Mouse (Mus musculus): ENCODE results near the gene Kremen1. TPM values are rescaled to one million over a fixed set of nuclear protein-coding genes. Genes with fewer than 3 reads are reported as not detected.

The Kremen1 gene
- polyA plus RNA-seq, 1 experiment = 33.2 TPM

GRCm38 (mm10) chr11:5199879-5200278 is 61.5 kb downstream of the Kremen1 start:
- Histone ChIP-seq H3K4me1 (ENCODE audit: control insufficient read depth, insufficient read depth, low read length) (no peaks in the 10 kb centered on the region), H3K4me3 (replicated peaks; ENCODE audit: extremely low read depth, low read depth, low read length) (no peak overlapping the region)
- no peak for DNase-seq
- 83% methylated on average over 2 of the region's 2 CpGs for WGBS
- TF ChIP-seq POLR2A (IDR thresholded peaks at IDR 0.05; ENCODE audit: borderline replicate concordance, extremely low read depth, low read depth, low read length) = no peak
- TF ChIP-seq CTCF (IDR thresholded peaks at IDR 0.05; ENCODE audit: insufficient read depth, low read length) = no peak

- no peak for DNase-seq
- no peak overlapping the region for H3K4me3 ChIP-seq (replicated peaks; ENCODE audit: extremely low read depth, low read depth, low read length)
- no peaks in the 10 kb centered on the region for H3K4me1 ChIP-seq (ENCODE audit: control insufficient read depth, insufficient read depth, low read length)
- TF ChIP-seq POLR2A (IDR thresholded peaks at IDR 0.05; ENCODE audit: borderline replicate concordance, extremely low read depth, low read depth, low read length) (no peak), CTCF (IDR thresholded peaks at IDR 0.05; ENCODE audit: insufficient read depth, low read length) (no peak)
- WGBS = 86% methylated on average over 5 of the region's 5 CpGs
Measured at GRCm38 (mm10) chr11:5197068-5197467, 64.3 kb downstream of the Kremen1 start.

GRCm38 (mm10) chr11:5196583-5196982 is 64.8 kb downstream of the Kremen1 start:
- no peak for TF ChIP-seq CTCF (IDR thresholded peaks at IDR 0.05; ENCODE audit: insufficient read depth, low read length)
- Histone ChIP-seq H3K4me1 (ENCODE audit: control insufficient read depth, insufficient read depth, low read length) (no peaks in the 10 kb centered on the region), H3K4me3 (replicated peaks; ENCODE audit: extremely low read depth, low read depth, low read length) (no peak overlapping the region)
- 79% methylated on average over 7 of the region's 7 CpGs for WGBS
- no peak for DNase-seq

- no peak for DNase-seq
- 19% methylated on average over 1 of the region's 1 CpGs for WGBS
- no peaks in the 10 kb centered on the region for H3K4me1 ChIP-seq (ENCODE audit: control insufficient read depth, insufficient read depth, low read length)
Measured at GRCm38 (mm10) chr11:5193576-5193881, 67.8 kb downstream of the Kremen1 start.

GRCm38 (mm10) chr11:5192840-5193575 is 68.3 kb downstream of the Kremen1 start:
- no peaks in the 10 kb centered on the region for H3K4me1 ChIP-seq (ENCODE audit: control insufficient read depth, insufficient read depth, low read length)
- 80% methylated on average over 8 of the region's 8 CpGs for WGBS
- H3K4me3 ChIP-seq (replicated peaks; ENCODE audit: extremely low read depth, low read depth, low read length) = no peak overlapping the region
- no peak for DNase-seq
- TF ChIP-seq POLR2A (IDR thresholded peaks at IDR 0.05; ENCODE audit: borderline replicate concordance, extremely low read depth, low read depth, low read length) (no peak), CTCF (IDR thresholded peaks at IDR 0.05; ENCODE audit: insufficient read depth, low read length) (no peak)

More at GRCm38 (mm10) chr11:5193576-5193881, 67.8 kb downstream of the Kremen1 start:
- H3K4me3 ChIP-seq (replicated peaks; ENCODE audit: extremely low read depth, low read depth, low read length) = no peak overlapping the region
- TF ChIP-seq CTCF (IDR thresholded peaks at IDR 0.05; ENCODE audit: insufficient read depth, low read length) (no peak), POLR2A (IDR thresholded peaks at IDR 0.05; ENCODE audit: borderline replicate concordance, extremely low read depth, low read depth, low read length) (no peak)

- TF ChIP-seq POLR2A (IDR thresholded peaks at IDR 0.05; ENCODE audit: borderline replicate concordance, extremely low read depth, low read depth, low read length) (no peak), CTCF (IDR thresholded peaks at IDR 0.05; ENCODE audit: insufficient read depth, low read length) (no peak)
- no peak for DNase-seq
- 52% methylated on average over 9 of the region's 9 CpGs for WGBS
- H3K4me1 ChIP-seq (ENCODE audit: control insufficient read depth, insufficient read depth, low read length) = no peaks in the 10 kb centered on the region
- H3K4me3 ChIP-seq (replicated peaks; ENCODE audit: extremely low read depth, low read depth, low read length) = no peak overlapping the region
Measured at GRCm38 (mm10) chr11:5192084-5192516, 69.3 kb downstream of the Kremen1 start.

- Histone ChIP-seq H3K4me3 (replicated peaks; ENCODE audit: extremely low read depth, low read depth, low read length) (no peak overlapping the region), H3K4me1 (ENCODE audit: control insufficient read depth, insufficient read depth, low read length) (no peaks in the 10 kb centered on the region)
- TF ChIP-seq POLR2A (IDR thresholded peaks at IDR 0.05; ENCODE audit: borderline replicate concordance, extremely low read depth, low read depth, low read length) = no peak
- no peak for TF ChIP-seq CTCF (IDR thresholded peaks at IDR 0.05; ENCODE audit: insufficient read depth, low read length)
- no peak for DNase-seq
- WGBS = 59% methylated on average over 9 of the region's 9 CpGs
Measured at GRCm38 (mm10) chr11:5189239-5189933, 72.0 kb downstream of the Kremen1 start.

GRCm38 (mm10) chr11:5188170-5188569 is 73.2 kb downstream of the Kremen1 start:
- WGBS = 80% methylated on average over 4 of the region's 4 CpGs
- no peaks in the 10 kb centered on the region for H3K4me1 ChIP-seq (ENCODE audit: control insufficient read depth, insufficient read depth, low read length)
- TF ChIP-seq POLR2A (IDR thresholded peaks at IDR 0.05; ENCODE audit: borderline replicate concordance, extremely low read depth, low read depth, low read length) = no peak
- TF ChIP-seq CTCF (IDR thresholded peaks at IDR 0.05; ENCODE audit: insufficient read depth, low read length) = no peak
- no peak overlapping the region for H3K4me3 ChIP-seq (replicated peaks; ENCODE audit: extremely low read depth, low read depth, low read length)
- no peak for DNase-seq

- peaks cover 3% of the 10 kb centered on the region for H3K4me1 ChIP-seq (ENCODE audit: control insufficient read depth, insufficient read depth, low read length)
- no peak for TF ChIP-seq POLR2A (IDR thresholded peaks at IDR 0.05; ENCODE audit: borderline replicate concordance, extremely low read depth, low read depth, low read length)
- no peak for TF ChIP-seq CTCF (IDR thresholded peaks at IDR 0.05; ENCODE audit: insufficient read depth, low read length)
- DNase-seq = no peak
- WGBS = 96% methylated on average over 9 of the region's 9 CpGs
- no peak overlapping the region for H3K4me3 ChIP-seq (replicated peaks; ENCODE audit: extremely low read depth, low read depth, low read length)
Measured at GRCm38 (mm10) chr11:5184832-5185231, 76.5 kb downstream of the Kremen1 start.

GRCm38 (mm10) chr11:5184250-5184649 is 77.1 kb downstream of the Kremen1 start:
- DNase-seq = no peak
- WGBS = 45% methylated on average over 9 of the region's 9 CpGs
- peaks cover 3% of the 10 kb centered on the region for H3K4me1 ChIP-seq (ENCODE audit: control insufficient read depth, insufficient read depth, low read length)
- TF ChIP-seq POLR2A (IDR thresholded peaks at IDR 0.05; ENCODE audit: borderline replicate concordance, extremely low read depth, low read depth, low read length) (no peak), CTCF (IDR thresholded peaks at IDR 0.05; ENCODE audit: insufficient read depth, low read length) (no peak)
- no peak overlapping the region for H3K4me3 ChIP-seq (replicated peaks; ENCODE audit: extremely low read depth, low read depth, low read length)

All from lung, adult 2 months (tissue).